In the genomic region with DNA sequence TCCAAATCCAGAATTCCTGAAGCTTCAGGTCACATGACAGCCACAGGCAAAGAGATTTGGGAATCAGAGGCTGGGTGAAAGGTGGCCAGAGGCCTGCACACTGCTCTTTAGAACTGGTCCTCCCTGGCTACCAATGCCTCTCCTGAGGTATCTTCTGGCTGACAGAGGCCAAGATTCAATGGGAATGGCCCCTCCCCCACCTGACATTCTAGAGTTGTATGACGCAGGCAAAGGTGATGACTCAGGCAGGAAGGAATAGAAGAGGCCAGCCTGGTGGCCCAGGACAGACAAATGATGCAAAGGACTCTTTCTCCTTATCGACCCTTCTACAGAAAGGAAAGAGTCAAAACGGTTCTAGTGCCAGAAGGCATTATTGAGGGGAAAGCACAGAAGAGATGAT, we compare ENCODE assay signal across 32 mouse cellular contexts. TPM values are rescaled to one million over a fixed set of nuclear protein-coding genes. Genes with fewer than 3 reads are reported as not detected.
A peak's percentile ranks its signal among the peaks of the same experiment; 100 is the strongest.
DNase-seq lines count a peak whose midpoint lies in the region; ATAC-seq lines count a peak whose summit lies in the region.
"Had no signal": no experiment of that assay in that cellular context is flagged by ENCODE, and none has a peak within 500 bp of the region (broad histone marks: within the 10 kb centered on the region; RNA-seq: fewer than 3 reads in every experiment).

No protein-coding gene starts in this region.

- no peaks in the 10 kb centered on the region for H3K27me3 ChIP-seq in heart, embryonic 11.5 days (ENCODE audit: control insufficient read depth, insufficient read depth, low read length)
- H3K27me3 ChIP-seq: forebrain, embryonic 13.5 days; heart, embryonic 12.5 days; heart, embryonic 15.5 days; hindbrain, embryonic 13.5 days; intestine, embryonic 15.5 days had no signal

- DNase-seq in adrenal gland, adult (ENCODE audit: inconsistent age in 2 of 2, low spot score in 1 of 2): peak; percentile 52 to 71
- DNase-seq in adrenal gland, postnatal 10 days: no peak
- DNase-seq in adrenal gland, postnatal 36 days: peak; percentile 39 to 44
- no peak for DNase-seq in adrenal gland, adult 8-10 months
- peak; percentile 50 for DNase-seq in 3T3-L1 (ENCODE audit: low read depth, low spot score)
- peak; percentile 18 for DNase-seq in brain, adult 2 months (ENCODE audit: low read depth, low spot score)
- no peak for DNase-seq in lung, postnatal 4 days
- DNase-seq: adrenal gland, postnatal 25 days; cerebellum, adult 11-12 months; cerebellum, adult 8-10 months; cerebellum, postnatal 10 days; cerebellum, postnatal 36 days; gastrocnemius, postnatal 36 days; heart, adult 11 months; heart, postnatal 10 days; heart, postnatal 36 days; kidney, adult 11 months; kidney, adult 9 months had no signal

- H3K4me3 ChIP-seq in heart, embryonic 11.5 days (ENCODE audit: low read depth, low read length): no peak overlapping the region
- H3K4me3 ChIP-seq: forebrain, embryonic 10.5 days; forebrain, embryonic 13.5 days; heart, embryonic 12.5 days; heart, embryonic 15.5 days; hindbrain, embryonic 10.5 days; hindbrain, embryonic 13.5 days; intestine, embryonic 15.5 days had no signal

- no peak overlapping the region for H3K4me2 ChIP-seq in heart, embryonic 11.5 days
- H3K4me2 ChIP-seq: forebrain, embryonic 13.5 days; heart, embryonic 12.5 days; heart, embryonic 15.5 days; hindbrain, embryonic 13.5 days; intestine, embryonic 15.5 days had no signal

- no peaks in the 10 kb centered on the region for H3K9me3 ChIP-seq in heart, embryonic 11.5 days (replicated peaks; ENCODE audit: control insufficient read depth, low read length)
- H3K9me3 ChIP-seq: forebrain, embryonic 10.5 days; forebrain, embryonic 13.5 days; heart, embryonic 12.5 days; heart, embryonic 15.5 days; hindbrain, embryonic 10.5 days; hindbrain, embryonic 13.5 days; intestine, embryonic 15.5 days had no signal

- H3K27ac ChIP-seq in heart, embryonic 11.5 days (ENCODE audit: low read depth, low read length): no peak overlapping the region
- H3K27ac ChIP-seq: forebrain, embryonic 10.5 days; forebrain, embryonic 13.5 days; heart, embryonic 15.5 days; hindbrain, embryonic 10.5 days; hindbrain, embryonic 13.5 days; intestine, embryonic 15.5 days had no signal

- H3K9ac ChIP-seq in heart, embryonic 11.5 days (ENCODE audit: low read depth, low read length): no peak overlapping the region
- H3K9ac ChIP-seq: forebrain, embryonic 13.5 days; heart, embryonic 12.5 days; heart, embryonic 15.5 days; hindbrain, embryonic 13.5 days; intestine, embryonic 15.5 days had no signal

- no peaks in the 10 kb centered on the region for H3K36me3 ChIP-seq in heart, embryonic 11.5 days (ENCODE audit: control insufficient read depth, insufficient read depth, low read length)
- H3K36me3 ChIP-seq: forebrain, embryonic 10.5 days; heart, embryonic 12.5 days; heart, embryonic 15.5 days; hindbrain, embryonic 10.5 days; hindbrain, embryonic 13.5 days; intestine, embryonic 15.5 days had no signal

- no peak for ATAC-seq in heart, embryonic 11.5 days (replicated peaks; ENCODE audit: insufficient number of reproducible peaks, low FRiP score, low TSS enrichment)
- ATAC-seq: activated CD4-positive, CD25-positive, alpha-beta regulatory T cell, adult 4 months; CD4-positive, CD25-positive, alpha-beta regulatory T cell, adult 4 months; forebrain, embryonic 13.5 days; forebrain, embryonic 16.5 days; hindbrain, embryonic 16.5 days; intestine, embryonic 15.5 days had no signal

- 0 out of 2 replicates have a peak, but pooled peaks cover 3% of the 10 kb centered on the region for H3K4me1 ChIP-seq in heart, embryonic 11.5 days (ENCODE audit: control insufficient read depth, insufficient read depth, low read length)

- WGBS in heart, embryonic 11.5 days (ENCODE audit: insufficient replicate concordance): 57% methylated on average over 3 of the region's 3 CpGs

RNA-seq across cellular contexts. Expression of a gene that starts 1.6 kb away (rescaled TPM):
- 1 to 10 TPM; 2.0 to 9.6 TPM for total RNA-seq in adrenal gland, postnatal 10 days (2021)
- not detected for total RNA-seq in adrenal gland, postnatal 36 days (2021)
- total RNA-seq in adrenal gland, adult 8-10 months (2022): not detected
- polyA plus RNA-seq in heart, embryonic 11.5 days (2014; fragmentation: Nextera tagmentation; extraction: Ambion mirVana): 3.7 and 4.2 TPM in 2 replicates
- total RNA-seq: adrenal gland, postnatal 25 days; heart, adult 8-10 months; heart, postnatal 10 days; heart, postnatal 36 days; MEL had no signal
- polyA plus RNA-seq: activated CD4-positive, CD25-positive, alpha-beta regulatory T cell, adult 4 months; CD4-positive, CD25-positive, alpha-beta regulatory T cell, adult 4 months; forebrain, embryonic 10.5 days; forebrain, embryonic 13.5 days; forebrain, embryonic 16.5 days; hindbrain, embryonic 16.5 days had no signal

RNA-seq across cellular contexts. Expression of a gene that starts 44.5 kb away (rescaled TPM):
- 1 to 10 TPM; 1.5 to 3.0 TPM for total RNA-seq in adrenal gland, postnatal 10 days (2021)
- 1 to 10 TPM in 1 of 2 experiments, under 1 TPM in 1; 0.60 to 1.1 TPM for total RNA-seq in adrenal gland, postnatal 36 days (2021)
- 1 to 10 TPM; 1.6 to 2.6 (median 2.0) TPM for total RNA-seq in adrenal gland, adult 8-10 months (2022)
- 9.4 and 9.7 TPM in 2 replicates for polyA plus RNA-seq in heart, embryonic 11.5 days (2014; fragmentation: Nextera tagmentation; extraction: Ambion mirVana)
- total RNA-seq: MEL had no signal

RNA-seq across cellular contexts. Expression of a gene that starts 53.0 kb away (rescaled TPM):
- total RNA-seq in adrenal gland, postnatal 10 days (2021): 10 to 100 TPM; 70.4 to 83.0 TPM
- 100 to 1,000 TPM; 110 to 137 TPM for total RNA-seq in adrenal gland, postnatal 36 days (2021)
- 100 to 1,000 TPM; 162 to 296 (median 242) TPM for total RNA-seq in adrenal gland, adult 8-10 months (2022)
- 4.4 and 6.7 TPM in 2 replicates for polyA plus RNA-seq in heart, embryonic 11.5 days (2014; fragmentation: Nextera tagmentation; extraction: Ambion mirVana)
- total RNA-seq: MEL had no signal

Comparison
In these comparisons a context has a peak if more than half of its experiments do, and no peak if none do; other contexts are left out.
1. DNase-seq: peak in adrenal gland, adult (2 of 2), adrenal gland, postnatal 36 days (2 of 2), 3T3-L1 (single experiment) and brain, adult 2 months (single experiment); none in adrenal gland, postnatal 10 days (single experiment), adrenal gland, adult 8-10 months (single experiment) and lung, postnatal 4 days (0 of 2).